Mouse (Mus musculus) brain, adult 2 months (tissue): ENCODE results near the gene Myt1l.

ENCODE experiments used
- DNase-seq: peaks from one replicate; pipeline ENCODE4 v3.0.0; 2011; ENCODE audit warnings: low read depth, low spot score

Myt1l gene

GRCm38 (mm10) chr12:29528031-29528771, at the start of gene Myt1l:
Gene Myt1l (plus strand): TSS chr12:29528384.
- peak; percentile 84 for DNase-seq

- DNase-seq = peak; percentile 59
Observed at GRCm38 (mm10) chr12:29486424-29487035, 41.7 kb upstream of the Myt1l start.

- DNase-seq = peak; percentile 95
Observed at GRCm38 (mm10) chr12:29526236-29526644, 1.9 kb upstream of the Myt1l start.

- peak; percentile 97 for DNase-seq
Observed at GRCm38 (mm10) chr12:29527048-29527761, 979 bp upstream of the Myt1l start.

GRCm38 (mm10) chr12:29530241-29530725, 2.1 kb downstream of the Myt1l start:
- DNase-seq = peak; percentile 76

- peak; percentile 60 for DNase-seq
Observed at GRCm38 (mm10) chr12:29530823-29531222, 2.6 kb downstream of the Myt1l start.

GRCm38 (mm10) chr12:29533071-29533876, 5.1 kb downstream of the Myt1l start:
- DNase-seq = peak; percentile 86

GRCm38 (mm10) chr12:29534326-29534725, 6.1 kb downstream of the Myt1l start:
- peak; percentile 88 for DNase-seq

GRCm38 (mm10) chr12:29534761-29535300, 6.6 kb downstream of the Myt1l start:
- peak; percentile 82 for DNase-seq

GRCm38 (mm10) chr12:29537916-29538315, 9.7 kb downstream of the Myt1l start:
- DNase-seq = peak; percentile 72

GRCm38 (mm10) chr12:29538456-29538855, 10.3 kb downstream of the Myt1l start:
- DNase-seq = peak; percentile 79

- DNase-seq = no peak
Observed at GRCm38 (mm10) chr12:29539106-29539505, 10.9 kb downstream of the Myt1l start.

- no peak for DNase-seq
Observed at GRCm38 (mm10) chr12:29540741-29541140, 12.6 kb downstream of the Myt1l start.

GRCm38 (mm10) chr12:29546073-29546472, 17.9 kb downstream of the Myt1l start:
- no peak for DNase-seq

GRCm38 (mm10) chr12:29547112-29547511, 18.9 kb downstream of the Myt1l start:
- DNase-seq = peak; percentile 63

- DNase-seq = peak; percentile 94
Observed at GRCm38 (mm10) chr12:29547755-29548154, 19.6 kb downstream of the Myt1l start.

GRCm38 (mm10) chr12:29553138-29553537, 25.0 kb downstream of the Myt1l start:
- peak; percentile 65 for DNase-seq

- DNase-seq = peak; percentile 91
Observed at GRCm38 (mm10) chr12:29555718-29556117, 27.5 kb downstream of the Myt1l start.

- DNase-seq = peak; percentile 76
Observed at GRCm38 (mm10) chr12:29556408-29556807, 28.2 kb downstream of the Myt1l start.

- DNase-seq = peak; percentile 91
Observed at GRCm38 (mm10) chr12:29556901-29557300, 28.7 kb downstream of the Myt1l start.

- DNase-seq = peak; percentile 63
Observed at GRCm38 (mm10) chr12:29559769-29560168, 31.6 kb downstream of the Myt1l start.
